ENCODE assay signal across 10 mouse cellular contexts in the genomic region with DNA sequence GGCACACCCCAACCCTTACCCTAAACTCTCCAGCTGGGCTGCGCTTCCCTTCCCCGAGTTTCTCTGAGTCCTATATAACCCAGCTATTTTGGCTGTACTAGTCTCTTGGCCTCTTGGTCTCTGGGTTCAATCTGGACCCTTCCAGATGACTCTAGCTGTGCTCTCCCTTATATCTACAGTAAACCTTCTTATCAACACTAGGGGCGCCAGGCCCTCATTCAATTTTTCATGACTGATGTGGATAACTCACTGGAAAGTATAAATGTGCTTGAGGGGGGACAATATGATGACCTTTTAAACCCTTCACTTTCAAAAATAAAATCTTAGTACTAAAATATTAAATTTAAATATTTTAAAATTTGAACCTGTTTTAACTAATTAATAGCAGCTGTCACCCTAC. TPM values are rescaled to one million over a fixed set of nuclear protein-coding genes. Genes with fewer than 3 reads are reported as not detected.
DNase-seq lines count a peak whose midpoint lies in the region; ATAC-seq and TF ChIP-seq lines count a peak whose summit lies in the region.
"Had no signal": no experiment of that assay in that cellular context is flagged by ENCODE, and none has a peak within 500 bp of the region (broad histone marks: within the 10 kb centered on the region; RNA-seq: fewer than 3 reads in every experiment).

No protein-coding gene starts in this region.

- H3K4me2 ChIP-seq in forebrain, embryonic 14.5 days (ENCODE audit: low read length): no peak overlapping the region
- H3K4me2 ChIP-seq in forebrain, embryonic 11.5 days (ENCODE audit: low read depth, low read length, severe bottlenecking): no peak overlapping the region
- no peak overlapping the region for H3K4me2 ChIP-seq in liver, embryonic 11.5 days
- H3K4me2 ChIP-seq: kidney, embryonic 15.5 days had no signal

- no peaks in the 10 kb centered on the region for H3K9me3 ChIP-seq in forebrain, embryonic 14.5 days (replicated peaks; ENCODE audit: control insufficient read depth, low read length)
- H3K9me3 ChIP-seq in forebrain, embryonic 11.5 days (ENCODE audit: control insufficient read depth, low read length): no peaks in the 10 kb centered on the region
- no peaks in the 10 kb centered on the region for H3K9me3 ChIP-seq in liver, embryonic 11.5 days (ENCODE audit: control insufficient read depth, low read length)
- H3K9me3 ChIP-seq in E14TG2a.4 (ENCODE audit: low read length): no peaks in the 10 kb centered on the region
- H3K9me3 ChIP-seq: kidney, embryonic 15.5 days had no signal

- TF ChIP-seq CTCF in E14TG2a.4 (conservative IDR thresholded peaks at IDR 0.05; ENCODE audit: low read length): peak; percentile 39; the same call in 1 of the 2 replicates

- H3K4me1 ChIP-seq in forebrain, embryonic 14.5 days (ENCODE audit: control insufficient read depth, insufficient read depth, low read length): peaks cover 34% of the 10 kb centered on the region
- peaks cover 1% of the 10 kb centered on the region; the same call in 1 of the 2 replicates for H3K4me1 ChIP-seq in forebrain, embryonic 11.5 days (replicated peaks; ENCODE audit: control insufficient read depth, insufficient read depth, low read length)
- H3K4me1 ChIP-seq in liver, embryonic 11.5 days (replicated peaks; ENCODE audit: control insufficient read depth, insufficient read depth, low read length): peaks cover 20% of the 10 kb centered on the region
- peaks cover 29% of the 10 kb centered on the region for H3K4me1 ChIP-seq in E14TG2a.4 (replicated peaks; ENCODE audit: low read depth, low read length)

- no peak overlapping the region for H3K4me3 ChIP-seq in forebrain, embryonic 14.5 days (ENCODE audit: low read depth, low read length)
- no peak overlapping the region for H3K4me3 ChIP-seq in forebrain, embryonic 11.5 days (ENCODE audit: low read depth, low read length)
- no peak overlapping the region for H3K4me3 ChIP-seq in liver, embryonic 11.5 days (ENCODE audit: low read depth, low read length)
- no peak overlapping the region for H3K4me3 ChIP-seq in E14TG2a.4 (replicated peaks; ENCODE audit: low read length)
- H3K4me3 ChIP-seq: kidney, embryonic 15.5 days had no signal

- 75% methylated on average over 3 of the region's 3 CpGs for WGBS in forebrain, embryonic 14.5 days
- WGBS in forebrain, embryonic 11.5 days: 75% methylated on average over 3 of the region's 3 CpGs
- WGBS in liver, embryonic 11.5 days: 48% methylated on average over 3 of the region's 3 CpGs

- ATAC-seq in forebrain, embryonic 14.5 days: no peak
- ATAC-seq in forebrain, embryonic 11.5 days (replicated peaks; ENCODE audit: low FRiP score): no peak
- no peak for ATAC-seq in liver, embryonic 11.5 days (replicated peaks; ENCODE audit: low FRiP score)
- ATAC-seq in megakaryocyte-erythroid progenitor cell, adult 5-6 weeks (replicated peaks; ENCODE audit: low FRiP score, low TSS enrichment, poor library complexity, severe bottlenecking): peak; percentile 38; the same call in 1 of the 2 replicates

- DNase-seq in forebrain, embryonic 14.5 days (ENCODE audit: low spot score): peak; percentile 20
- DNase-seq in forebrain, embryonic 11.5 days (ENCODE audit: low spot score): no peak
- DNase-seq in liver: peak; percentile 30
- DNase-seq in liver, embryonic 11.5 days (ENCODE audit: low spot score): no peak
- no peak for DNase-seq in ovary, postnatal 36 days (ENCODE audit: low spot score)
- DNase-seq in gastrocnemius, postnatal 25 days: no peak
- DNase-seq: cerebellum, adult 9-10 months had no signal

- no peak overlapping the region for H3K27ac ChIP-seq in forebrain, embryonic 14.5 days (ENCODE audit: low read depth, low read length)
- H3K27ac ChIP-seq in forebrain, embryonic 11.5 days (ENCODE audit: low read depth, low read length): no peak overlapping the region
- H3K27ac ChIP-seq in liver, embryonic 11.5 days (ENCODE audit: low read depth, low read length): no peak overlapping the region
- H3K27ac ChIP-seq: kidney, embryonic 15.5 days had no signal

- no peak overlapping the region for H3K9ac ChIP-seq in forebrain, embryonic 14.5 days (ENCODE audit: low read length)
- no peak overlapping the region for H3K9ac ChIP-seq in forebrain, embryonic 11.5 days (ENCODE audit: low read length)
- no peak overlapping the region for H3K9ac ChIP-seq in liver, embryonic 11.5 days (ENCODE audit: low read depth, low read length)
- H3K9ac ChIP-seq: kidney, embryonic 15.5 days had no signal

- H3K27me3 ChIP-seq in forebrain, embryonic 14.5 days (replicated peaks; ENCODE audit: control insufficient read depth, insufficient read depth, low read length): no peaks in the 10 kb centered on the region
- H3K27me3 ChIP-seq in forebrain, embryonic 11.5 days (ENCODE audit: control insufficient read depth, insufficient read depth, low read length): no peaks in the 10 kb centered on the region
- H3K27me3 ChIP-seq in liver, embryonic 11.5 days (replicated peaks; ENCODE audit: control insufficient read depth, insufficient read depth, low read length): no peaks in the 10 kb centered on the region
- no peaks in the 10 kb centered on the region for H3K27me3 ChIP-seq in E14TG2a.4 (ENCODE audit: insufficient read depth, low read length)
- H3K27me3 ChIP-seq: kidney, embryonic 15.5 days had no signal

- H3K36me3 ChIP-seq in forebrain, embryonic 14.5 days (ENCODE audit: control insufficient read depth, insufficient read depth, low read length): 0 out of 2 replicates have a peak, but pooled peaks cover 4% of the 10 kb centered on the region
- no peaks in the 10 kb centered on the region for H3K36me3 ChIP-seq in forebrain, embryonic 11.5 days (ENCODE audit: control insufficient read depth, insufficient read depth, low read length)
- H3K36me3 ChIP-seq in liver, embryonic 11.5 days (ENCODE audit: control insufficient read depth, insufficient read depth, low read length): no peaks in the 10 kb centered on the region
- no peaks in the 10 kb centered on the region for H3K36me3 ChIP-seq in E14TG2a.4 (ENCODE audit: insufficient read depth, low read length)
- H3K36me3 ChIP-seq: kidney, embryonic 15.5 days had no signal

RNA-seq across cellular contexts. Expression of a gene that starts 18.1 kb away (rescaled TPM):
- 10.6 and 11.3 TPM in 2 replicates for polyA plus RNA-seq in forebrain, embryonic 14.5 days (2014; fragmentation: Nextera tagmentation; extraction: Ambion mirVana)
- 14.3 and 14.6 TPM in 2 replicates for polyA plus RNA-seq in forebrain, embryonic 11.5 days (2014; fragmentation: Nextera tagmentation; extraction: Ambion mirVana)
- polyA plus RNA-seq in liver, embryonic 11.5 days (2014; fragmentation: Nextera tagmentation; extraction: Ambion mirVana): 6.2 and 8.3 TPM in 2 replicates
- 25.2 and 26.1 TPM in 2 replicates for total RNA-seq in megakaryocyte-erythroid progenitor cell, adult 5-6 weeks (2014; fragmentation: Nextera tagmentation)
- total RNA-seq in megakaryocyte-erythroid progenitor cell, adult 5-6 weeks (2017): 6.1 and 10.9 TPM in 2 replicates
- total RNA-seq in gastrocnemius, postnatal 25 days (2021): 10 to 100 TPM; 22.7 to 26.8 TPM

Comparison
In these comparisons a context has a peak if more than half of its experiments do, and no peak if none do; other contexts are left out.
1. DNase-seq: peak in forebrain, embryonic 14.5 days (single experiment) and liver (single experiment); none in forebrain, embryonic 11.5 days (single experiment), liver, embryonic 11.5 days (single experiment), ovary, postnatal 36 days (single experiment) and gastrocnemius, postnatal 25 days (single experiment).